Mouse (Mus musculus): Measurements from ENCODE around the gene Ap5s1. TPM values are rescaled to one million over a fixed set of nuclear protein-coding genes. Genes with fewer than 3 reads are reported as not detected.

Gene Ap5s1
- total and polyA plus RNA-seq, 3 experiments = 9.1 to 22.5 (median 9.9) TPM

DNA sequence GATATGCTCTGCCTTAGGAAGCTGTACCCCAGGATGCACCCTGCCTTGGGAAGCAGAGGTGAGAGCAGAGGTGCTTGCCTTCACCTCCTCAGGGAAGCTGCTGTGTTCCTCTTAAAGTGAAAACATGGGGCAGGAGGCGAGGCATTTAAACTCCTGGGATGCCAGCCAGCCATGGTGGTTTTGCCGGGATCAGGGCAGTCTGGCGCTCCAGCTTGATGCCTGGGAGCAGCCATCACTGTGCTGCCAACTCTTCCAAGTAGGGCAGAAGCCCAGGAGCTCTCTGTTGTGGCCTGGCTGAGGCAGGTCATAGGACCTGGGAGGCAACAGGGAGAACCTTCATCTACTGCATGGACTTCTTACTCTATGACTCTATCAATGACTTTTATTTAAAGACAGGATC lies 5.6 kb upstream of the Ap5s1 start:
- in situ Hi-C loops (cut with MboI; ENCODE audit: low pct_ligation_motif_present, low pct_unique_long_range_greater_than_20kb, low sequenced_read_pairs) = no loop called here
- H3K27me3 ChIP-seq (replicated peaks) = no peaks in the 10 kb centered on the region
- dilution Hi-C loops (cut with MboI; ENCODE audit: extremely low pct_ligation_motif_present, extremely low pct_unique_long_range_greater_than_20kb, low sequenced_read_pairs) = no loop called here
- TF ChIP-seq POLR2AphosphoS2 (IDR thresholded peaks at IDR 0.05; ENCODE audit: low read depth, low read length) (no peak), RCOR1 (conservative IDR thresholded peaks at IDR 0.05; ENCODE audit: low read depth, low read length) (no peak), NRF1 (IDR thresholded peaks at IDR 0.05; ENCODE audit: low read depth, low read length) (no peak), HCFC1 (IDR thresholded peaks at IDR 0.05; ENCODE audit: low read depth, low read length) (no peak), MAX (IDR thresholded peaks at IDR 0.05; ENCODE audit: low read length) (no peak), MYC (IDR thresholded peaks at IDR 0.05; ENCODE audit: low read depth, low read length) (no peak), MXI1 (IDR thresholded peaks at IDR 0.05; ENCODE audit: low read depth, low read length) (no peak), MAZ (IDR thresholded peaks at IDR 0.05; ENCODE audit: low read depth, low read length) (no peak), ZKSCAN1 (IDR thresholded peaks at IDR 0.05; ENCODE audit: borderline replicate concordance, low read depth, low read length) (no peak), E2F4 (IDR thresholded peaks at IDR 0.05; ENCODE audit: insufficient replicate concordance, low read depth, low read length) (no peak), ELF1 (IDR thresholded peaks at IDR 0.05; ENCODE audit: low read depth, low read length) (no peak), BHLHE40 (IDR thresholded peaks at IDR 0.05; ENCODE audit: low read depth, low read length) (no peak), JUN (IDR thresholded peaks at IDR 0.05; ENCODE audit: insufficient read depth, low read depth, low read length) (no peak), CHD2 (IDR thresholded peaks at IDR 0.05; ENCODE audit: low read length) (no peak), ZNF384 (IDR thresholded peaks at IDR 0.05; ENCODE audit: low read depth, low read length) (no peak), CTCF (conservative IDR thresholded peaks at IDR 0.05 in 1 of 2, IDR thresholded peaks at IDR 0.05 in 1 of 2; ENCODE audit: low read depth in 2 of 2, low read length in 2 of 2) (no peak), USF2 (conservative IDR thresholded peaks at IDR 0.05; ENCODE audit: low read depth, low read length) (no peak), KAT2A (IDR thresholded peaks at IDR 0.05; ENCODE audit: insufficient replicate concordance, low read length) (no peak)
- H3K4me1 ChIP-seq (ENCODE audit: control insufficient read depth in 1 of 2, insufficient read depth in 2 of 2) = peaks cover 12 to 25% of the 10 kb centered on the region in 2 experiments
- H3K4me2 ChIP-seq (ENCODE audit: insufficient read depth, low read depth, poor library complexity, severe bottlenecking) = no peak overlapping the region
- no peak overlapping the region for H3K27ac ChIP-seq (ENCODE audit: insufficient read depth, low read depth)
- no peak overlapping the region for H3K4me3 ChIP-seq (replicated peaks in 1 of 3; ENCODE audit: low read depth in 2 of 3, low read length in 2 of 3, poor library complexity in 1 of 3)
- no peak for DNase-seq (ENCODE audit: extremely low read depth)
- no peaks in the 10 kb centered on the region for H3K79me2 ChIP-seq (replicated peaks; ENCODE audit: control insufficient read depth, extremely low read depth, insufficient read depth, poor library complexity, severe bottlenecking)
- H3K9ac ChIP-seq (ENCODE audit: insufficient read depth, low read depth) = no peak overlapping the region
- H3K9me3 ChIP-seq (replicated peaks; ENCODE audit: low read length) = peaks cover 20% of the 10 kb centered on the region
- H3K36me3 ChIP-seq (replicated peaks in 1 of 2; ENCODE audit: control insufficient read depth in 1 of 2, insufficient read depth in 1 of 2, low read length in 1 of 2) = peaks cover 6 to 45% of the 10 kb centered on the region in 2 experiments

DNA sequence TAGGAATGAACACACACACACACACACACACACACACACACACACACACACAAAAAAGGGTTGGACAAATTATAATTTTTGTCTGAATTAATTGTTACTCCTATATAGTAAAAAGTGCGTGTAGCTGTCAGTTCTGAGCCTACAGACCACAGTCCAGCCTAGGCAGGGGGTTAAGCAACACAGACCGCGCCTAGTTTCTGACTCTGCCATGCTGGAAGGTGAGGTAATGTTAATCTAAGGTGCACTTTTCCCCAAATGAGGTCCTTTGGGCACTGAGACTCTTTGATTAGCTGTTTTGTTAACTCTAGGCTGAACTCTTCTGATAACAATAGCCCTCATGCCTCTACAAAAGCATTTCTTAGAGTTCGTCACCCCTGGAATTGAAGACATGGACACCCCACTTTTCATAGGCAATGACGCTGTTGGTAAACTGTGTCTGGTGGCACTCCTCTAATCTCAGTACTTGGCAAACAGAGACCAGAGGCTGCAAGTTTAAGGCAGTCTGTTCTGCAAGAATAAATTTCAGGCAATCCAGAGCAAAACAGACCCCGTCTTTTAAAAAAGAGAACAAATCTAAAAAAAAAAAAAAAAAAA lies 3.0 kb upstream of the Ap5s1 start:
- H3K4me2 ChIP-seq (ENCODE audit: insufficient read depth, low read depth, poor library complexity, severe bottlenecking) = no peak overlapping the region
- dilution Hi-C loops (cut with MboI; ENCODE audit: extremely low pct_ligation_motif_present, extremely low pct_unique_long_range_greater_than_20kb, low sequenced_read_pairs) (no loop called here), in situ Hi-C loops (cut with MboI; ENCODE audit: low pct_ligation_motif_present, low pct_unique_long_range_greater_than_20kb, low sequenced_read_pairs) (no loop called here)
- no peak overlapping the region for H3K27ac ChIP-seq (ENCODE audit: insufficient read depth, low read depth)
- H3K9ac ChIP-seq (ENCODE audit: insufficient read depth, low read depth) = no peak overlapping the region
- no peak overlapping the region for H3K4me3 ChIP-seq (replicated peaks in 1 of 3; ENCODE audit: low read depth in 2 of 3, low read length in 2 of 3, poor library complexity in 1 of 3)
- peaks cover 20% of the 10 kb centered on the region for H3K9me3 ChIP-seq (replicated peaks; ENCODE audit: low read length)
- no peaks in the 10 kb centered on the region for H3K27me3 ChIP-seq (replicated peaks)
- peaks cover 3 to 22% of the 10 kb centered on the region in 2 experiments for H3K36me3 ChIP-seq (replicated peaks in 1 of 2; ENCODE audit: control insufficient read depth in 1 of 2, insufficient read depth in 1 of 2, low read length in 1 of 2)
- H3K79me2 ChIP-seq (replicated peaks; ENCODE audit: control insufficient read depth, extremely low read depth, insufficient read depth, poor library complexity, severe bottlenecking) = no peaks in the 10 kb centered on the region
- peaks cover 3 to 10% of the 10 kb centered on the region in 2 experiments for H3K4me1 ChIP-seq (ENCODE audit: control insufficient read depth in 1 of 2, insufficient read depth in 2 of 2)
- DNase-seq (ENCODE audit: extremely low read depth) = no peak
- TF ChIP-seq UBTF (IDR thresholded peaks at IDR 0.05; ENCODE audit: low read depth, low read length) = no peak
- no peak for TF ChIP-seq JUN (IDR thresholded peaks at IDR 0.05; ENCODE audit: insufficient read depth, low read depth, low read length)
- no peak for TF ChIP-seq SMC3 (IDR thresholded peaks at IDR 0.05; ENCODE audit: low read depth, low read length)
- TF ChIP-seq HCFC1 (IDR thresholded peaks at IDR 0.05; ENCODE audit: low read depth, low read length) = no peak
- TF ChIP-seq POLR2AphosphoS2 (IDR thresholded peaks at IDR 0.05; ENCODE audit: low read depth, low read length) = no peak
- no peak for TF ChIP-seq TBP (conservative IDR thresholded peaks at IDR 0.05; ENCODE audit: low read depth, low read length)
- no peak for TF ChIP-seq MXI1 (IDR thresholded peaks at IDR 0.05; ENCODE audit: low read depth, low read length)
- TF ChIP-seq MAFK (IDR thresholded peaks at IDR 0.05; ENCODE audit: insufficient replicate concordance, low read length) = no peak
- TF ChIP-seq CHD1 (IDR thresholded peaks at IDR 0.05; ENCODE audit: low read depth, low read length) = no peak
- no peak for TF ChIP-seq ZNF384 (IDR thresholded peaks at IDR 0.05; ENCODE audit: low read depth, low read length)
- TF ChIP-seq USF1 (IDR thresholded peaks at IDR 0.05; ENCODE audit: low read depth, low read length) = no peak
- no peak for TF ChIP-seq PAX5 (IDR thresholded peaks at IDR 0.05; ENCODE audit: low read length)
- TF ChIP-seq E2F4 (IDR thresholded peaks at IDR 0.05; ENCODE audit: insufficient replicate concordance, low read depth, low read length) = no peak
- TF ChIP-seq CTCF (conservative IDR thresholded peaks at IDR 0.05 in 1 of 2, IDR thresholded peaks at IDR 0.05 in 1 of 2; ENCODE audit: low read depth in 2 of 2, low read length in 2 of 2) = no peak
- no peak for TF ChIP-seq IRF4 (IDR thresholded peaks at IDR 0.05; ENCODE audit: low read depth, low read length)
- no peak for TF ChIP-seq ETS1 (conservative IDR thresholded peaks at IDR 0.05; ENCODE audit: low read depth, low read length)
- TF ChIP-seq MAX (IDR thresholded peaks at IDR 0.05; ENCODE audit: low read length) = no peak
- no peak for TF ChIP-seq SIN3A (IDR thresholded peaks at IDR 0.05; ENCODE audit: low read length)
- TF ChIP-seq TCF12 (IDR thresholded peaks at IDR 0.05; ENCODE audit: low read depth, low read length) = no peak

Data from CH12.LX (cell line).